Mouse (Mus musculus) kidney, postnatal 0 days (tissue): ENCODE results near the gene Cnga3. TPM values are rescaled to one million over a fixed set of nuclear protein-coding genes. Genes with fewer than 3 reads are reported as not detected.
A peak's percentile ranks its signal among the peaks of the same experiment; 100 is the strongest.

Experiments used
- ATAC-seq: fragments of 200-750 bp; cut with Nextera tagmentation; replicated peaks from 2 replicates; pipeline ENCODE4 v1.8.0; 2017; ENCODE audit warnings: low read depth, moderate number of reproducible peaks, moderate TSS enrichment, moderate library complexity; ENCODE audit not compliant: low FRiP score
- DNase-seq: peaks from one replicate; pipeline ENCODE4 v3.0.0-alpha.2; 2016; ENCODE audit warnings: low spot score
- H3K27ac ChIP-seq: fragments of 300-500 bp; sonication (generic); 2 replicates; pipeline ENCODE4 v1.5.1; 2014; ENCODE audit warnings: mild to moderate bottlenecking
- H3K27me3 ChIP-seq: fragments of 300-500 bp; sonication (generic); 2 replicates; pipeline ENCODE4 v1.6.1; 2014; ENCODE audit warnings: low read length, mixed read lengths; ENCODE audit not compliant: insufficient read depth
- H3K36me3 ChIP-seq: fragments of 300-500 bp; sonication (generic); 2 replicates; pipeline ENCODE4 v1.6.1; 2014; ENCODE audit warnings: low read length, mixed read lengths; ENCODE audit not compliant: insufficient read depth
- H3K4me1 ChIP-seq: fragments of 300-500 bp; sonication (generic); replicated peaks from 2 replicates; pipeline ENCODE4 v1.6.1; 2014; ENCODE audit warnings: antibody characterized with exemption, low read length, mixed read lengths; ENCODE audit not compliant: insufficient read depth
- H3K4me2 ChIP-seq: fragments of 300-500 bp; sonication (generic); 2 replicates; pipeline ENCODE4 v1.6.1; 2014; ENCODE audit warnings: mild to moderate bottlenecking, low read length, moderate library complexity, mixed read lengths
- H3K4me3 ChIP-seq: fragments of 300-500 bp; sonication (generic); replicated peaks from 2 replicates; pipeline ENCODE4 v1.5.1; 2014; ENCODE audit warnings: low read depth, low read length
- H3K9ac ChIP-seq: fragments of 300-500 bp; sonication (generic); 2 replicates; pipeline ENCODE4 v1.6.1; 2014; ENCODE audit warnings: low read depth, low read length
- H3K9me3 ChIP-seq: fragments of 300-500 bp; sonication (generic); replicated peaks from 2 replicates; pipeline ENCODE4 v1.6.1; 2016; ENCODE audit warnings: low read length, inconsistent platforms, mixed read lengths
- CTCF ChIP-seq: IDR thresholded peaks from 2 replicates; pipeline ENCODE4 v1.5.1; 2016; ENCODE audit warnings: antibody characterized with exemption, low read depth, mild to moderate bottlenecking, moderate library complexity
- WGBS: fragments of 180-500 bp; shearing (Covaris S2); extraction: QIAGEN DNeasy Blood & Tissue Kit; methylation state at CpG from one replicate; pipeline ENCODE4 v1.1.7; 2014; 5-methylcytosine and 5-hydroxymethylcytosine counted together
- polyA plus RNA-seq: library from polyadenylated mRNA; unstranded; fragments of >200 nt; fragmentation: Nextera tagmentation; extraction: Ambion mirVana; gene quantifications from 2 replicates; pipeline ENCODE4 v1.2.1, GENCODE M21; 2015

The Cnga3 gene
- polyA plus RNA-seq, 1 experiment from 2014 or later: not detected

DNA sequence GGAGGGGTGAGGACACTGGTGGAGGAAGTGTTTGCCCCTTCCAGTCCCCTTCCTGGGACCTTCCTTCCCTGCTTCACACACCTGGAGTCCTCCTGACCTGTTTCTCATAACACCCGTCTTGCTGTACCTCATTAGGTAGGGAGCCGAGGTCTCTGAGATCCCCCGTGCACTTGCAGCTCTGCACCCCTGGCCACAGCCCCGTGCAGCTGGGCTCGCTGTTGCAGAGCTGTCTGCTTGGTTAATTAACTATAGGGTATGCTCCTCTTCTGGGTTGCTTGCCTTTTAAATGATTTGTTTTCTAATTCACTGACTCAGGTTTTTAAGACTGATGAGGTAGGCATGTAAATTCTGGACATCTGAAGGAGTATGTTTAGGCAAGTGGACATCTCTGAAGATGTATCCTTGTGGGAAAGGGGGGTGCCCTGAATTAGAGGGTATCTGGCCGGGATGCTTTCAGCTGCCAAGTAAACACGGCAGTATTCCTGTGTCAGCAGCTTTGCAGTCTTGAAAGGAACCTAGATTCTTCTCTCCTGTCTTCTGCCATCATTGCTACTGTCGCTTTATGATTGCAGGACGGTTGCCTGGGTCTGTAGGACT, 91.6 kb downstream of the Cnga3 start:
- Histone ChIP-seq H3K27ac (0 out of 2 replicates have a peak overlapping the region, but pooled peaks have one; percentile 36), H3K27me3 (no peaks in the 10 kb centered on the region), H3K4me1 (peaks cover 3% of the 10 kb centered on the region; the same call in 1 of the 2 replicates), H3K4me3 (no peak overlapping the region), H3K9me3 (no peaks in the 10 kb centered on the region), H3K9ac (no peak overlapping the region), H3K36me3 (no peaks in the 10 kb centered on the region), H3K4me2 (no peak overlapping the region)
- DNase-seq: peak; percentile 28
- 48% methylated on average over 9 of the region's 9 CpGs for WGBS
- peak; percentile 59; the same call in 1 of the 2 replicates for ATAC-seq
- TF ChIP-seq CTCF: no peak

DNA sequence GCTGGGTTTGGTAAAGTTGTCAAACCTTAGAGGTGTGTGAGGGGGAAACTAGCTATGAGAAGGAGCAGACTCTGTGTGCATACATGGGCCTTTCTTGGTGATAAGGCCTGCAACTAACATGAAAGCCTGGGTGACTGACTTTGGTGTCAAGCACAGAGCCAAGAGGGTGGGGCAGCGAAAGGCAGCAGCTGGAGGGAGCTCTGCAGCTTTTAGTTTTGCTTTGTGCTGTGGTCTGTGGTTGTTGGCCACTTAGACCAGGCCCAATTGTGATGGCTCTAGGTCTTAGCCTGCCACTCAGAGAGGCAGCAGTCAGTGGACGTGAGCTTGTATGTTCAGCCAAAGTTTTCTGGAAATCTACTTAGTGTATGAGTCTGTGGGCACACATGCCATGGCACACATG, 93.4 kb downstream of the Cnga3 start:
- WGBS: 98% methylated on average over 2 of the region's 2 CpGs
- ATAC-seq (no peak), DNase-seq (no peak)
- no peak overlapping the region for H3K9ac ChIP-seq
- H3K4me2 ChIP-seq: no peak overlapping the region
- no peak overlapping the region for H3K27ac ChIP-seq
- H3K36me3 ChIP-seq: no peaks in the 10 kb centered on the region
- H3K4me1 ChIP-seq: no peaks in the 10 kb centered on the region; the same call in 1 of the 2 replicates
- no peaks in the 10 kb centered on the region for H3K9me3 ChIP-seq
- TF ChIP-seq CTCF: no peak
- no peaks in the 10 kb centered on the region for H3K27me3 ChIP-seq
- H3K4me3 ChIP-seq: no peak overlapping the region

DNA sequence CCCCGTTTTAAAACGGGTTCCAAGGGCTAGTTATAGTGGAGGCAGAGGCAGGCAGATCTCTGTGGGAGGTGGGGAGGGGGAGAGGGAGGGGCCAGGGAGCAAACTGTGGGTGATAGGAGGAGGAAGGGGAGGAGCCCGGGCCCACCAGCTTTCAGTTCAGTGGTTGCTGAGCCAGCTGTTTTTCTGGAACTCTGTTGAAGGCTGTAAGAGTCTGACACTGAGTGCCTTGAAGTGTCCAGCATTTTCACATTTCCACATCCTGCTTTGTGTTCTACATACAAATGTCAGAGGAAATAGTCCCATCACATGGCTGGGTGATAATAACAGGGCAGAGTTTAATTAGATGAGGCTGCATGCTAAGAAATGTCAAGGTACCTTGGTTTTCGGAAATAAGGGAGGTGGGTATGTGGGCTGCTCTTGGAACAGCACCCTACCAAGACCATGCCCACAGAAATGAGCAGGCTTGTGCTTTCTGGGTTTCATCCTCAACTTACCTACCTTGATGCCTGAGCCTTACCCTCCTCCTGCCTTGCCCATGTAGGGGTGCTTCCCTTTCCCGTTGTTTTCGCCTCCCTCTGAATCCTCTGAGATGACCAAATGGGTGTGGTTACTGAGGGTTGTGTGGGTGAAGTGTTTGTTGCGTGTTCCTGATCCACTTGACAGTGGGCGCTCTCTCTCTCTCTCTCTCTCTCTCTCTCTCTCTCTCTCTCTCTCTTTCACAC, 93.9 kb downstream of the Cnga3 start:
- Histone ChIP-seq H3K27ac (no peak overlapping the region), H3K4me2 (no peak overlapping the region), H3K9ac (no peak overlapping the region), H3K27me3 (no peaks in the 10 kb centered on the region), H3K36me3 (no peaks in the 10 kb centered on the region), H3K9me3 (no peaks in the 10 kb centered on the region), H3K4me3 (no peak overlapping the region), H3K4me1 (no peaks in the 10 kb centered on the region; the same call in 1 of the 2 replicates)
- ATAC-seq: no peak
- no peak for TF ChIP-seq CTCF
- 88% methylated on average over 8 of the region's 8 CpGs for WGBS
- no peak for DNase-seq

DNA sequence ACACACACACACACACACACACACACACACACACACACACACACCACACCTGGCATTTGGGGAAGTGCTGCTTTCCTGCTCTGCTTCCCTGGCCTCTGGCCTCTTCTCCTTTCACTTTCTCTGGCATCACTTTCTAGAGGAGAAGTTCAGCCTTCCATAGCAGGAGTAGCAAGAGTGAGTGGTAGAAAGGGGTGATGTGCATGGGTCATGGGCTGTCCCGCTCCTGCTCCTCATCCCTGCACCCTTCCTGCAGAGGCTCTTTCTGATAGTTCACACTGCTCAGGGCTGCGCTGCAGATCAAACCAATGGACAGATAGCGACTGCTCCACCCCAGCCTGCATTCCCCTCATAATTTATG, 94.5 kb downstream of the Cnga3 start:
- WGBS: 75% methylated on average over 3 of the region's 3 CpGs
- H3K4me2 ChIP-seq: no peak overlapping the region
- H3K27ac ChIP-seq: no peak overlapping the region
- no peak overlapping the region for H3K4me3 ChIP-seq
- no peak overlapping the region for H3K9ac ChIP-seq
- H3K9me3 ChIP-seq: no peaks in the 10 kb centered on the region
- DNase-seq: no peak
- no peak for ATAC-seq
- H3K27me3 ChIP-seq: no peaks in the 10 kb centered on the region
- no peaks in the 10 kb centered on the region for H3K36me3 ChIP-seq
- TF ChIP-seq CTCF: no peak
- no peaks in the 10 kb centered on the region; the same call in 1 of the 2 replicates for H3K4me1 ChIP-seq

DNA sequence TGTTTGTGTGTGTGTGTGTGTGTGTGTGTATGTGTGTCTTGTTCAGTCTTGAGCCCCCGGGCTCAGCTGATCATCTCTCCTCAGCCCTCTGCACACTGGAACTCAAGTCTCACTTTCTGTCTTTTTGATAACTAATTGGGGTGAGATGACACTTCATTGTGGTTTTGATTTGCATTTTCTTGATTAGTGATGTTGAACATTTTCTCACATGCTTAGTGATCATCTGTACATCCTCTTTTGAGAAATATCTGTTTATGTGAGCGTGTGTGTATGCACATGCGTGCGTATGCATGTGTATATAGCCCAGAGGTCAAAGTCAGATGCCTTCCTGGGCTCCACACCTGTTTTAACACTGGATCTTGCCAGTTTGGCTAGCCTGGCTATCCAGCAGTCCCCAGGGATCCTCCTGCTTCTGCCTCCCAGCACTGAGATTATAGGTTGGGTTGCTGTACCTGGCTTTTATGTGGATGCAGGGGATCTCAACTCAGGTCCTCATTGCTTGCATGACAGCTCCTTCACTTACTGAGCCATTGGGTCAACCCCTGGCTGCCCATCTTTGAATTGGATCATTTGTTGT, 95.8 kb downstream of the Cnga3 start:
- Histone ChIP-seq H3K9ac (no peak overlapping the region), H3K9me3 (no peaks in the 10 kb centered on the region), H3K4me3 (no peak overlapping the region), H3K27ac (no peak overlapping the region), H3K27me3 (no peaks in the 10 kb centered on the region), H3K4me1 (no peaks in the 10 kb centered on the region; the same call in 1 of the 2 replicates), H3K4me2 (no peak overlapping the region), H3K36me3 (no peaks in the 10 kb centered on the region)
- TF ChIP-seq CTCF: no peak
- DNase-seq (no peak), ATAC-seq (no peak)
- 92% methylated on average over 4 of the region's 4 CpGs for WGBS

Other genes starting within 250 kb of the Cnga3 start
- gene Vwa3b, start 187.8 kb upstream of the Cnga3 start, polyA plus RNA-seq: 0.15 and 0.24 TPM in 2 replicates
- 13.6 and 14.6 TPM in 2 replicates for gene Inpp4a, start 85.4 kb downstream of the Cnga3 start, polyA plus RNA-seq
- gene Coa5, start 215.7 kb downstream of the Cnga3 start, polyA plus RNA-seq: 39.2 and 42.5 TPM in 2 replicates
- gene Unc50, start 215.7 kb downstream of the Cnga3 start, polyA plus RNA-seq: 168 and 175 TPM in 2 replicates